ENCODE assay signal across 17 mouse cellular contexts in genomic region chr8:117397751-117398150, GRCm38 (mm10).
DNase-seq lines count a peak whose midpoint lies in the region; ATAC-seq and TF ChIP-seq lines count a peak whose summit lies in the region.
"Had no signal": no experiment of that assay in that cellular context is flagged by ENCODE, and none has a peak within 500 bp of the region (broad histone marks: within the 10 kb centered on the region; RNA-seq: fewer than 3 reads in every experiment).

No protein-coding gene starts in this region.

- peaks cover 14% of the 10 kb centered on the region for H3K36me3 ChIP-seq in hindbrain, embryonic 13.5 days
- peaks cover 9% of the 10 kb centered on the region for H3K36me3 ChIP-seq in hindbrain, embryonic 12.5 days

- no peak overlapping the region for H3K9ac ChIP-seq in hindbrain, embryonic 13.5 days
- no peak overlapping the region for H3K9ac ChIP-seq in hindbrain, embryonic 12.5 days
- H3K9ac ChIP-seq: embryonic facial prominence, embryonic 13.5 days; forebrain, embryonic 12.5 days; heart, embryonic 12.5 days had no signal

- WGBS in hindbrain, embryonic 13.5 days = 97% methylated on average over 15 of the region's 15 CpGs
- WGBS in hindbrain, embryonic 12.5 days = 97% methylated on average over 15 of the region's 15 CpGs

- intact Hi-C loops in left cerebral cortex, adult 2 months (cut with DNase I) = no loop called here
- intact Hi-C loops in left cerebral cortex, postnatal 4 days (cut with DNase I) = no loop called here

- no peak overlapping the region for H3K4me3 ChIP-seq in hindbrain, embryonic 13.5 days
- no peak overlapping the region for H3K4me3 ChIP-seq in hindbrain, embryonic 12.5 days
- H3K4me3 ChIP-seq in left cerebral cortex, adult 2 months = no peak overlapping the region
- H3K4me3 ChIP-seq: embryonic facial prominence, embryonic 13.5 days; forebrain, embryonic 12.5 days; gastrocnemius, adult 2 months; heart, embryonic 12.5 days; hindbrain, embryonic 10.5 days had no signal

- no peak for TF ChIP-seq CTCF in left cerebral cortex, adult 2 months (IDR thresholded peaks at IDR 0.05)

- no peaks in the 10 kb centered on the region for H3K27me3 ChIP-seq in hindbrain, embryonic 13.5 days
- no peaks in the 10 kb centered on the region for H3K27me3 ChIP-seq in hindbrain, embryonic 12.5 days
- H3K27me3 ChIP-seq: embryonic facial prominence, embryonic 13.5 days; forebrain, embryonic 12.5 days; heart, embryonic 12.5 days had no signal

- peak; percentile 37 to 54 for DNase-seq in left cerebral cortex, adult 2 months (ENCODE audit: extremely low spot score in 1 of 2, low spot score in 2 of 2)
- DNase-seq in left cerebral cortex, postnatal 4 days = no peak
- peak; percentile 43 for DNase-seq in right cerebral cortex, postnatal 25 days
- DNase-seq in right cerebral cortex, postnatal 14 days = no peak
- no peak for DNase-seq in lung, postnatal 25 days (ENCODE audit: low spot score)
- DNase-seq: adrenal gland, postnatal 10 days; cerebellum, adult 11-12 months; cerebellum, adult 9-10 months; gastrocnemius, adult 2 months; gastrocnemius, postnatal 25 days had no signal

- H3K27ac ChIP-seq in hindbrain, embryonic 13.5 days = peak overlapping the region; percentile 53; the same call in 1 of the 2 replicates
- no peak overlapping the region for H3K27ac ChIP-seq in hindbrain, embryonic 12.5 days
- H3K27ac ChIP-seq in left cerebral cortex, adult 2 months = peak overlapping the region; percentile 70; the same call in 1 of the 2 replicates
- H3K27ac ChIP-seq: embryonic facial prominence, embryonic 13.5 days; forebrain, embryonic 12.5 days; gastrocnemius, adult 2 months; hindbrain, embryonic 10.5 days had no signal

- H3K4me1 ChIP-seq in hindbrain, embryonic 13.5 days (replicated peaks) = peaks cover 62% of the 10 kb centered on the region
- peaks cover 51% of the 10 kb centered on the region for H3K4me1 ChIP-seq in hindbrain, embryonic 12.5 days

- no peak overlapping the region for H3K4me2 ChIP-seq in hindbrain, embryonic 13.5 days
- H3K4me2 ChIP-seq in hindbrain, embryonic 12.5 days (replicated peaks) = no peak overlapping the region
- H3K4me2 ChIP-seq: embryonic facial prominence, embryonic 13.5 days; forebrain, embryonic 12.5 days; heart, embryonic 12.5 days had no signal

- ATAC-seq in hindbrain, embryonic 13.5 days (ENCODE audit: low FRiP score) = no peak
- no peak for ATAC-seq in hindbrain, embryonic 12.5 days (ENCODE audit: low FRiP score)
- ATAC-seq: forebrain, embryonic 16.5 days had no signal

- H3K9me3 ChIP-seq in hindbrain, embryonic 13.5 days = no peaks in the 10 kb centered on the region
- no peaks in the 10 kb centered on the region; the same call in 1 of the 2 replicates for H3K9me3 ChIP-seq in hindbrain, embryonic 12.5 days (replicated peaks)
- H3K9me3 ChIP-seq: embryonic facial prominence, embryonic 13.5 days; forebrain, embryonic 12.5 days; heart, embryonic 12.5 days; hindbrain, embryonic 10.5 days had no signal

Comparison
In these comparisons a context has a peak if more than half of its experiments do, and no peak if none do; other contexts are left out.
1. DNase-seq: peak in left cerebral cortex, adult 2 months (2 of 2) and right cerebral cortex, postnatal 25 days (single experiment); none in left cerebral cortex, postnatal 4 days (single experiment), right cerebral cortex, postnatal 14 days (single experiment) and lung, postnatal 25 days (single experiment).